Mouse (Mus musculus): ENCODE measurements around the gene Hspa1b. TPM values are rescaled to one million over a fixed set of nuclear protein-coding genes. Genes with fewer than 3 reads are reported as not detected.
"Not testable (repeated sequence)": the region's sequence is repeated elsewhere in the genome, so short reads cannot be mapped to it uniquely, and the experiment has no call there.

Hspa1b gene
- polyA plus RNA-seq, 1 experiment from 2014 or later = 0.84 TPM

GRCm38 (mm10) chr17:34999871-35000716, 41.1 kb upstream of the Hspa1b start:
- not testable (repeated sequence) for ATAC-seq (ENCODE audit: low FRiP score); H3K27me3 ChIP-seq (replicated peaks); H3K9me3 ChIP-seq (replicated peaks)
- Histone ChIP-seq H3K4me3 (replicated peaks) (peak overlapping the region; percentile 91), H3K36me3 (peaks cover 11% of the 10 kb centered on the region), H3K4me1 (peaks cover 30% of the 10 kb centered on the region), H3K9ac (replicated peaks) (peak overlapping the region; percentile 96), H3K4me2 (peak overlapping the region; percentile 99), H3K27ac (replicated peaks) (peak overlapping the region; percentile 95)
- 25% methylated on average over 29 of the region's 32 CpGs for WGBS

GRCm38 (mm10) chr17:34998526-34999430, 39.7 kb upstream of the Hspa1b start:
- 91% methylated on average over 15 of the region's 15 CpGs for WGBS
- H3K4me3 ChIP-seq (replicated peaks) = no peak overlapping the region
- no peak overlapping the region for H3K9ac ChIP-seq (replicated peaks)
- no peaks in the 10 kb centered on the region for H3K27me3 ChIP-seq (replicated peaks)
- H3K4me2 ChIP-seq = peak overlapping the region; percentile 99; the same call in 1 of the 2 replicates
- no peak overlapping the region for H3K27ac ChIP-seq (replicated peaks)
- H3K36me3 ChIP-seq = no peaks in the 10 kb centered on the region
- no peaks in the 10 kb centered on the region for H3K9me3 ChIP-seq (replicated peaks)
- H3K4me1 ChIP-seq = peaks cover 30% of the 10 kb centered on the region
- ATAC-seq (ENCODE audit: low FRiP score) = no peak

- WGBS = 82% methylated on average over 5 of the region's 5 CpGs
- no peak for ATAC-seq (ENCODE audit: low FRiP score)
- Histone ChIP-seq H3K9me3 (replicated peaks) (no peaks in the 10 kb centered on the region), H3K27me3 (replicated peaks) (no peaks in the 10 kb centered on the region), H3K36me3 (no peaks in the 10 kb centered on the region), H3K4me1 (peaks cover 14% of the 10 kb centered on the region), H3K9ac (replicated peaks) (no peak overlapping the region), H3K4me2 (no peak overlapping the region), H3K27ac (replicated peaks) (no peak overlapping the region), H3K4me3 (replicated peaks) (no peak overlapping the region)
Observed at GRCm38 (mm10) chr17:34997142-34997483, 38.1 kb upstream of the Hspa1b start.

GRCm38 (mm10) chr17:34996411-34997141, 37.5 kb upstream of the Hspa1b start:
- Histone ChIP-seq H3K4me3 (replicated peaks) (no peak overlapping the region), H3K27me3 (replicated peaks) (no peaks in the 10 kb centered on the region), H3K9ac (replicated peaks) (no peak overlapping the region), H3K36me3 (0 out of 2 replicates have a peak, but pooled peaks cover under 1% of the 10 kb centered on the region), H3K27ac (replicated peaks) (no peak overlapping the region), H3K4me2 (no peak overlapping the region), H3K9me3 (replicated peaks) (no peaks in the 10 kb centered on the region), H3K4me1 (peaks cover 8% of the 10 kb centered on the region)
- 90% methylated on average over 12 of the region's 14 CpGs for WGBS
- no peak for ATAC-seq (ENCODE audit: low FRiP score)

- not testable (repeated sequence) for H3K27me3 ChIP-seq (replicated peaks); H3K4me2 ChIP-seq; ATAC-seq (ENCODE audit: low FRiP score); H3K4me1 ChIP-seq; H3K27ac ChIP-seq (replicated peaks); H3K9ac ChIP-seq (replicated peaks); H3K4me3 ChIP-seq (replicated peaks); H3K9me3 ChIP-seq (replicated peaks); H3K36me3 ChIP-seq
- WGBS = 95% methylated on average over 4 of the region's 4 CpGs
Observed at GRCm38 (mm10) chr17:34995927-34996326, 36.9 kb upstream of the Hspa1b start.

GRCm38 (mm10) chr17:34995192-34995591, 36.2 kb upstream of the Hspa1b start:
- H3K27me3 ChIP-seq (replicated peaks); H3K27ac ChIP-seq (replicated peaks); H3K4me3 ChIP-seq (replicated peaks); ATAC-seq (ENCODE audit: low FRiP score); H3K4me1 ChIP-seq; H3K36me3 ChIP-seq; H3K9me3 ChIP-seq (replicated peaks); H3K9ac ChIP-seq (replicated peaks); H3K4me2 ChIP-seq: not testable (repeated sequence)
- WGBS = 94% methylated on average over 4 of the region's 4 CpGs

GRCm38 (mm10) chr17:34994751-34995150, 35.7 kb upstream of the Hspa1b start:
- no peak overlapping the region for H3K4me3 ChIP-seq (replicated peaks)
- no peaks in the 10 kb centered on the region for H3K27me3 ChIP-seq (replicated peaks)
- H3K9me3 ChIP-seq (replicated peaks) = no peaks in the 10 kb centered on the region
- no peak overlapping the region for H3K27ac ChIP-seq (replicated peaks)
- H3K4me2 ChIP-seq = no peak overlapping the region
- H3K4me1 ChIP-seq = peaks cover 2% of the 10 kb centered on the region
- no peak overlapping the region for H3K9ac ChIP-seq (replicated peaks)
- ATAC-seq (ENCODE audit: low FRiP score) = no peak
- 0 out of 2 replicates have a peak, but pooled peaks cover 8% of the 10 kb centered on the region for H3K36me3 ChIP-seq

- no peaks in the 10 kb centered on the region for H3K9me3 ChIP-seq (replicated peaks)
- H3K4me3 ChIP-seq (replicated peaks) = no peak overlapping the region
- no peak for ATAC-seq (ENCODE audit: low FRiP score)
- no peaks in the 10 kb centered on the region for H3K27me3 ChIP-seq (replicated peaks)
- whole genome bisulfite sequencing = 81% methylated on average over 2 of the region's 2 CpGs
- no peak overlapping the region for H3K27ac ChIP-seq (replicated peaks)
- peaks cover 15% of the 10 kb centered on the region for H3K36me3 ChIP-seq
- no peak overlapping the region for H3K9ac ChIP-seq (replicated peaks)
- H3K4me2 ChIP-seq = no peak overlapping the region
- peaks cover 26% of the 10 kb centered on the region for H3K4me1 ChIP-seq
Observed at GRCm38 (mm10) chr17:34984218-34984617, 25.2 kb upstream of the Hspa1b start.

- Histone ChIP-seq H3K36me3 (peaks cover 15% of the 10 kb centered on the region), H3K27ac (replicated peaks) (peak overlapping the region; percentile 99), H3K4me2 (peak overlapping the region; percentile 95), H3K9me3 (replicated peaks) (no peaks in the 10 kb centered on the region), H3K27me3 (replicated peaks) (no peaks in the 10 kb centered on the region), H3K4me3 (replicated peaks) (peak overlapping the region; percentile 91), H3K4me1 (peaks cover 26% of the 10 kb centered on the region), H3K9ac (replicated peaks) (peak overlapping the region; percentile 95)
- WGBS = under 1% methylated on average over 15 of the region's 15 CpGs
- peak; percentile 37 for ATAC-seq (ENCODE audit: low FRiP score)
Observed at GRCm38 (mm10) chr17:34982328-34982727, 23.3 kb upstream of the Hspa1b start.

- Histone ChIP-seq H3K9me3 (replicated peaks) (no peaks in the 10 kb centered on the region), H3K4me1 (peaks cover 26% of the 10 kb centered on the region), H3K9ac (replicated peaks) (peak within 1 kb of the TSS; percentile 95), H3K27ac (replicated peaks) (peak within 1 kb of the TSS; percentile 99), H3K4me2 (peak within 1 kb of the TSS; percentile 95), H3K27me3 (replicated peaks) (no peaks in the 10 kb centered on the region), H3K4me3 (replicated peaks) (peak within 1 kb of the TSS; percentile 91), H3K36me3 (peaks cover 15% of the 10 kb centered on the region)
- ATAC-seq (ENCODE audit: low FRiP score) = peak; percentile 95
- WGBS = under 1% methylated on average over 58 of the region's 58 CpGs
Observed at GRCm38 (mm10) chr17:34981690-34982180, 22.7 kb upstream of the Hspa1b start, which contains the start of gene Lsm2. Gene Lsm2, plus strand, starts transcription at chr17:34981862.

GRCm38 (mm10) chr17:34980655-34981054, 21.6 kb upstream of the Hspa1b start:
- WGBS = 14% methylated on average over 2 of the region's 2 CpGs
- H3K9ac ChIP-seq (replicated peaks) = peak overlapping the region; percentile 95
- no peaks in the 10 kb centered on the region for H3K27me3 ChIP-seq (replicated peaks)
- H3K27ac ChIP-seq (replicated peaks) = peak overlapping the region; percentile 99
- H3K9me3 ChIP-seq (replicated peaks) = no peaks in the 10 kb centered on the region
- peaks cover 26% of the 10 kb centered on the region for H3K4me1 ChIP-seq
- peak overlapping the region; percentile 91 for H3K4me3 ChIP-seq (replicated peaks)
- no peak for ATAC-seq (ENCODE audit: low FRiP score)
- peak overlapping the region; percentile 95 for H3K4me2 ChIP-seq
- peaks cover 7% of the 10 kb centered on the region for H3K36me3 ChIP-seq

All from neural tube, embryonic 15.5 days (tissue).